Mouse (Mus musculus): ENCODE measurements around the gene Nbr1. TPM values are rescaled to one million over a fixed set of nuclear protein-coding genes. Genes with fewer than 3 reads are reported as not detected.
"Not testable (repeated sequence)": the region's sequence is repeated elsewhere in the genome, so short reads cannot be mapped to it uniquely, and the experiment has no call there.

Gene Nbr1
- polyA plus RNA-seq, 1 experiment from 2014 or later, result 103 TPM

GRCm38 (mm10) chr11:101552476-101553300 lies 739 bp downstream of the Nbr1 start:
- H3K4me1 ChIP-seq, result peaks cover 39% of the 10 kb centered on the region
- WGBS, result under 1% methylated on average over 37 of the region's 37 CpGs
- H3K9ac ChIP-seq, result peak overlapping the region; percentile 85
- peaks cover 6% of the 10 kb centered on the region; the same call in 1 of the 2 replicates for H3K36me3 ChIP-seq (replicated peaks)
- ATAC-seq (replicated peaks), result peak; percentile 98
- H3K27me3 ChIP-seq (replicated peaks), result no peaks in the 10 kb centered on the region
- H3K27ac ChIP-seq, result peak overlapping the region; percentile 97
- peak overlapping the region; percentile 67 for H3K4me2 ChIP-seq
- no peaks in the 10 kb centered on the region for H3K9me3 ChIP-seq
- H3K4me3 ChIP-seq, result peak overlapping the region; percentile 78

GRCm38 (mm10) chr11:101553354-101553930 lies 1.5 kb downstream of the Nbr1 start:
- Histone ChIP-seq H3K27me3 (replicated peaks) (no peaks in the 10 kb centered on the region), H3K4me3 (peak overlapping the region; percentile 78), H3K27ac (peak overlapping the region; percentile 93), H3K4me2 (peak overlapping the region; percentile 67), H3K4me1 (peaks cover 39% of the 10 kb centered on the region), H3K9ac (peak overlapping the region; percentile 85), H3K36me3 (replicated peaks) (peaks cover 10% of the 10 kb centered on the region; the same call in 1 of the 2 replicates), H3K9me3 (no peaks in the 10 kb centered on the region)
- WGBS, result 24% methylated on average over 8 of the region's 8 CpGs
- ATAC-seq (replicated peaks), result no peak

GRCm38 (mm10) chr11:101556541-101556940 lies 4.6 kb downstream of the Nbr1 start:
- Histone ChIP-seq H3K9ac (no peak overlapping the region), H3K9me3 (no peaks in the 10 kb centered on the region), H3K27ac (no peak overlapping the region), H3K4me2 (no peak overlapping the region), H3K36me3 (replicated peaks) (peaks cover 39% of the 10 kb centered on the region), H3K4me3 (no peak overlapping the region), H3K4me1 (peaks cover 28% of the 10 kb centered on the region), H3K27me3 (replicated peaks) (no peaks in the 10 kb centered on the region)
- ATAC-seq (replicated peaks), result no peak
- WGBS, result 94% methylated on average over 7 of the region's 7 CpGs

- Histone ChIP-seq H3K4me2 (no peak overlapping the region), H3K27ac (no peak overlapping the region), H3K27me3 (replicated peaks) (no peaks in the 10 kb centered on the region), H3K9ac (no peak overlapping the region), H3K4me3 (no peak overlapping the region), H3K4me1 (peaks cover 28% of the 10 kb centered on the region), H3K9me3 (no peaks in the 10 kb centered on the region), H3K36me3 (replicated peaks) (peaks cover 39% of the 10 kb centered on the region)
- no peak for ATAC-seq (replicated peaks)
- WGBS, result 83% methylated on average over 2 of the region's 2 CpGs
These were observed 5.0 kb downstream of the Nbr1 start for GRCm38 (mm10) chr11:101556954-101557353.

GRCm38 (mm10) chr11:101562391-101562790 lies 10.4 kb downstream of the Nbr1 start:
- Histone ChIP-seq H3K4me1 (no peaks in the 10 kb centered on the region), H3K4me2 (no peak overlapping the region), H3K27ac (no peak overlapping the region), H3K36me3 (replicated peaks) (peaks cover 58% of the 10 kb centered on the region), H3K9ac (no peak overlapping the region), H3K4me3 (no peak overlapping the region), H3K9me3 (no peaks in the 10 kb centered on the region), H3K27me3 (replicated peaks) (no peaks in the 10 kb centered on the region)
- WGBS, result 34% methylated on average over 5 of the region's 5 CpGs
- ATAC-seq (replicated peaks), result no peak

GRCm38 (mm10) chr11:101568421-101568820 lies 16.5 kb downstream of the Nbr1 start:
- no peak overlapping the region for H3K4me2 ChIP-seq
- no peak overlapping the region for H3K27ac ChIP-seq
- peaks cover 81% of the 10 kb centered on the region for H3K36me3 ChIP-seq (replicated peaks)
- WGBS, result 75% methylated on average over 3 of the region's 3 CpGs
- H3K4me1 ChIP-seq, result no peaks in the 10 kb centered on the region
- H3K27me3 ChIP-seq (replicated peaks), result no peaks in the 10 kb centered on the region
- no peak overlapping the region for H3K4me3 ChIP-seq
- no peaks in the 10 kb centered on the region for H3K9me3 ChIP-seq
- ATAC-seq (replicated peaks), result no peak
- no peak overlapping the region for H3K9ac ChIP-seq

GRCm38 (mm10) chr11:101576116-101576515 lies 24.2 kb downstream of the Nbr1 start:
- H3K27ac ChIP-seq, result no peak overlapping the region
- no peaks in the 10 kb centered on the region for H3K27me3 ChIP-seq (replicated peaks)
- no peak overlapping the region for H3K9ac ChIP-seq
- no peaks in the 10 kb centered on the region for H3K9me3 ChIP-seq
- H3K4me2 ChIP-seq, result no peak overlapping the region
- no peak overlapping the region for H3K4me3 ChIP-seq
- WGBS, result 82% methylated on average over 6 of the region's 6 CpGs
- H3K4me1 ChIP-seq, result no peaks in the 10 kb centered on the region
- ATAC-seq (replicated peaks), result no peak
- peaks cover 80% of the 10 kb centered on the region for H3K36me3 ChIP-seq (replicated peaks)

GRCm38 (mm10) chr11:101581081-101581764 lies 29.3 kb downstream of the Nbr1 start:
- H3K9me3 ChIP-seq, result no peaks in the 10 kb centered on the region
- H3K27ac ChIP-seq, result no peak overlapping the region
- peaks cover 38% of the 10 kb centered on the region for H3K36me3 ChIP-seq (replicated peaks)
- no peak for ATAC-seq (replicated peaks)
- WGBS, result 80% methylated on average over 6 of the region's 6 CpGs
- H3K4me1 ChIP-seq, result no peaks in the 10 kb centered on the region
- no peak overlapping the region for H3K9ac ChIP-seq
- no peaks in the 10 kb centered on the region for H3K27me3 ChIP-seq (replicated peaks)
- H3K4me2 ChIP-seq, result no peak overlapping the region
- no peak overlapping the region for H3K4me3 ChIP-seq

- no peaks in the 10 kb centered on the region for H3K9me3 ChIP-seq
These were observed 30.4 kb downstream of the Nbr1 start, which contains the start of gene Tmem106a for GRCm38 (mm10) chr11:101582054-101583035. Gene Tmem106a (plus strand): TSS chr11:101582242.

GRCm38 (mm10) chr11:101583205-101583604 lies 31.3 kb downstream of the Nbr1 start:
- Histone ChIP-seq H3K4me1 (no peaks in the 10 kb centered on the region), H3K27ac (no peak overlapping the region), H3K9ac (no peak overlapping the region), H3K36me3 (replicated peaks) (peaks cover 21% of the 10 kb centered on the region), H3K9me3 (no peaks in the 10 kb centered on the region), H3K4me2 (no peak overlapping the region), H3K4me3 (no peak overlapping the region), H3K27me3 (replicated peaks) (no peaks in the 10 kb centered on the region)
- 94% methylated on average over 2 of the region's 2 CpGs for WGBS
- no peak for ATAC-seq (replicated peaks)

More at GRCm38 (mm10) chr11:101582054-101583035, 30.4 kb downstream of the Nbr1 start, which contains the start of gene Tmem106a:
- Histone ChIP-seq H3K4me1 (no peaks in the 10 kb centered on the region), H3K9ac (no peak within 1 kb of the TSS), H3K4me2 (peak within 1 kb of the TSS; percentile 33), H3K4me3 (peak within 1 kb of the TSS; percentile 21), H3K27ac (no peak within 1 kb of the TSS), H3K36me3 (replicated peaks) (peaks cover 29% of the 10 kb centered on the region), H3K27me3 (replicated peaks) (no peaks in the 10 kb centered on the region)
- no peak for ATAC-seq (replicated peaks)
- 22% methylated on average over 30 of the region's 31 CpGs for WGBS

- H3K27me3 ChIP-seq (replicated peaks); H3K4me3 ChIP-seq; H3K4me1 ChIP-seq; H3K9me3 ChIP-seq; ATAC-seq (replicated peaks); H3K9ac ChIP-seq; H3K27ac ChIP-seq; H3K4me2 ChIP-seq: not testable (repeated sequence)
- 100% methylated on average over 1 of the region's 1 CpGs for WGBS
- H3K36me3 ChIP-seq (replicated peaks), result peaks cover 10% of the 10 kb centered on the region; the same call in 1 of the 2 replicates
These were observed 33.1 kb downstream of the Nbr1 start for GRCm38 (mm10) chr11:101585031-101585430.
